Mouse (Mus musculus): ENCODE data around the gene Rpl13a. TPM values are rescaled to one million over a fixed set of nuclear protein-coding genes. Genes with fewer than 3 reads are reported as not detected.

The Rpl13a gene
- 534 and 909 TPM in 2 replicates for polyA plus RNA-seq (2012; rRNA removed)
- polyA plus RNA-seq (2014; fragmentation: Nextera tagmentation; extraction: Ambion mirVana) = 992 and 1,027 TPM in 2 replicates

DNA sequence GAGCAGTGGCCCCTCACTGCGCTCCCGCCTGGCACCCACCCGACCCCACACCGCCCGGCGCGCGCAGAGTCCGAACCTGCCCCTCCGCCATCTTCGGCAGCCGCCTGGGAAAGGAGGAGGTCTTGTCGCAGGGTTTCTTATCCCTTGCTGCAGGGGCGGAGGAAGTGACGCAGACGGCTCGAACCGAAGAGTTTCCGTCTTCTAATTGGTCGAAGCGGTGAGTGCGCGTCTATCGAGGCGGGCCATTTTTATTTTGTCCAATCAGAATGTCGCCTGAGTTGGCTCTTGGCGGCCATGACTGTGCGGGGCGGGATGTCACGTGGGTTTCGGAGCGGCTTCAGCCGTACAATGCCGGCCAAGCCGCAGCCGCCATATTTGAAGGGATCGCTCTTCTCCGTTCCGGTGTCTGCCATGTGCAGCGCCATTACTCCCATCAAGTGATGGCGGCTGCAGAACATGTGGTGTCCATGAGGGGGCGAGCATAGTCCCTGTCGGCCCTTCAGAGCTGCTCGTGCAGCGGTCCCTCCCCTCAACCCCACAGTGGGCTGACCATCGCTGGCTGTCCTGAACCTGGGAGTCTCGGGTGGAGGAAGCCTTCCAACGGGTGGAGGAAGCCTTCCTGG, at the start of gene Rpl13a:
Gene Rpl13a, minus strand, starts transcription at position 138 of the 623 bp plus-strand sequence.
- under 1% methylated on average over 48 of the region's 48 CpGs for WGBS (ENCODE audit: insufficient replicate concordance)
- Histone ChIP-seq H3K27me3 (ENCODE audit: control insufficient read depth, insufficient read depth, low read length) (no peaks in the 10 kb centered on the region), H3K4me3 (ENCODE audit: insufficient read depth in 1 of 2, low read depth in 2 of 2, low read length in 2 of 2) (peak within 1 kb of the TSS; percentile 87 to 91), H3K4me2 (ENCODE audit: low read depth) (peak within 1 kb of the TSS; percentile 93), H3K9me3 (ENCODE audit: control insufficient read depth, low read length) (no peaks in the 10 kb centered on the region), H3K4me1 (replicated peaks; ENCODE audit: control insufficient read depth in 2 of 2, insufficient read depth in 2 of 2, low read length in 1 of 2) (peaks cover 16 to 24% of the 10 kb centered on the region in 2 experiments), H3K36me3 (replicated peaks; ENCODE audit: control insufficient read depth, insufficient read depth, low read depth) (peaks cover 25% of the 10 kb centered on the region), H3K27ac (peak within 1 kb of the TSS; percentile 89), H3K9ac (replicated peaks) (peak within 1 kb of the TSS; percentile 94)
- TF ChIP-seq EP300 (IDR thresholded peaks at IDR 0.05; ENCODE audit: low read depth) = peak; percentile 4; the same call in 1 of the 2 replicates
- peak; percentile 90 for TF ChIP-seq CTCF (IDR thresholded peaks at IDR 0.05; ENCODE audit: low read depth)
- ATAC-seq (ENCODE audit: insufficient read depth) (peak; percentile 77), DNase-seq (ENCODE audit: low read depth in 3 of 3, low spot score in 3 of 3) (peak; percentile 99)

DNA sequence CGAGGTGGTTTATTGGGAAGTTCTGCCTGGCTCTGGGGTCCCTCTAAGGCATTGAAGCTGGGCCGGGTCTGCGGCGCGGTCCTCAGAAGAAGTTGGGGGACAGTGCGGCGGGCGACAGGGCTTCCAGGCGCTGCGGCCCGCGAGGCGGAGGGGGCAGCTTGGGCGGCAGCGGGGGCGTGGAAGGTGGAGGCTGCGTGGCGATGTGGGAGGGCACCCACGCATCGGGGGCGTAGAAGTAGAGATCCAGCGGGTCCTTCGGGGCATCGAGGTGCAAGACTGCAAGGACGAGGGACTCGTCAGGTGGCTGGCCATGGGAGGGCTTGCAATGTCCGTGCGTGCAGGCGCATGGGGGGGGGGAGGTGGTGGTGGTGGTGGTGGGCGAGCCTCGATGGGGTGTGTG, 47.8 kb upstream of the Rpl13a start:
- no peak overlapping the region for H3K27ac ChIP-seq
- DNase-seq (ENCODE audit: low read depth in 3 of 3, low spot score in 3 of 3) (no peak), ATAC-seq (ENCODE audit: insufficient read depth) (no peak)
- no peak overlapping the region for H3K4me3 ChIP-seq (ENCODE audit: insufficient read depth in 1 of 2, low read depth in 2 of 2, low read length in 2 of 2)
- H3K27me3 ChIP-seq (ENCODE audit: control insufficient read depth, insufficient read depth, low read length) = peaks cover 78% of the 10 kb centered on the region
- no peak overlapping the region for H3K9ac ChIP-seq (replicated peaks)
- 5% methylated on average over 31 of the region's 31 CpGs for WGBS (ENCODE audit: insufficient replicate concordance)
- no peak overlapping the region for H3K4me2 ChIP-seq (ENCODE audit: low read depth)
- no peaks in the 10 kb centered on the region for H3K9me3 ChIP-seq (ENCODE audit: control insufficient read depth, low read length)
- no peaks in the 10 kb centered on the region for H3K4me1 ChIP-seq (replicated peaks; ENCODE audit: control insufficient read depth in 2 of 2, insufficient read depth in 2 of 2, low read length in 1 of 2)
- no peaks in the 10 kb centered on the region for H3K36me3 ChIP-seq (replicated peaks; ENCODE audit: control insufficient read depth, insufficient read depth, low read depth)
- TF ChIP-seq CTCF (IDR thresholded peaks at IDR 0.05; ENCODE audit: low read depth) (no peak), EP300 (IDR thresholded peaks at IDR 0.05; ENCODE audit: low read depth) (no peak)

DNA sequence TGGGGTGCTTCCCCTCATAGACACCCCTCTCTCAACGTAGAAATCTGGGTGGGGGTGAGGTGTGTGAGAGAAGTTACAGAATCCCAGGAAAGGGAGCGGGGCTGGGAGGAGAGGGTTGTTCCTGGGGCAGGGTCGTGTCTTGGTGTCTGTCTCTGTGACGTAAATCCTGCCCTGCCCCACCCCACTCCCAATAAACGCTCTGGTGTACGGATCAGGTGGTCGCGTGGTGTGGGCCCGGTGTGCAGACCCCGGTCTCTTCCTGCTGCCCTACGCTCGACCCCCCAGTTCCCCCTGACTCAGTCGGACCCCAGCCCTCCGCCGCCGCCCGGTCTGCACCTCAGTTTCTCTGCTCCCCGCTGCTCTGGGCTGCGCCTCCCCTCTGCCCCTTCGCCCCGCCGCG, 47.4 kb upstream of the Rpl13a start:
- H3K9ac ChIP-seq (replicated peaks) = no peak overlapping the region
- WGBS (ENCODE audit: insufficient replicate concordance) = 3% methylated on average over 23 of the region's 23 CpGs
- DNase-seq (ENCODE audit: low read depth in 3 of 3, low spot score in 3 of 3) (no peak), ATAC-seq (ENCODE audit: insufficient read depth) (no peak)
- TF ChIP-seq CTCF (IDR thresholded peaks at IDR 0.05; ENCODE audit: low read depth) (no peak), EP300 (IDR thresholded peaks at IDR 0.05; ENCODE audit: low read depth) (no peak)
- no peaks in the 10 kb centered on the region for H3K36me3 ChIP-seq (replicated peaks; ENCODE audit: control insufficient read depth, insufficient read depth, low read depth)
- H3K9me3 ChIP-seq (ENCODE audit: control insufficient read depth, low read length) = no peaks in the 10 kb centered on the region
- peaks cover 74% of the 10 kb centered on the region for H3K27me3 ChIP-seq (ENCODE audit: control insufficient read depth, insufficient read depth, low read length)
- no peak overlapping the region for H3K4me3 ChIP-seq (ENCODE audit: insufficient read depth in 1 of 2, low read depth in 2 of 2, low read length in 2 of 2)
- no peak overlapping the region for H3K27ac ChIP-seq
- H3K4me2 ChIP-seq (ENCODE audit: low read depth) = no peak overlapping the region
- no peaks in the 10 kb centered on the region for H3K4me1 ChIP-seq (replicated peaks; ENCODE audit: control insufficient read depth in 2 of 2, insufficient read depth in 2 of 2, low read length in 1 of 2)

DNA sequence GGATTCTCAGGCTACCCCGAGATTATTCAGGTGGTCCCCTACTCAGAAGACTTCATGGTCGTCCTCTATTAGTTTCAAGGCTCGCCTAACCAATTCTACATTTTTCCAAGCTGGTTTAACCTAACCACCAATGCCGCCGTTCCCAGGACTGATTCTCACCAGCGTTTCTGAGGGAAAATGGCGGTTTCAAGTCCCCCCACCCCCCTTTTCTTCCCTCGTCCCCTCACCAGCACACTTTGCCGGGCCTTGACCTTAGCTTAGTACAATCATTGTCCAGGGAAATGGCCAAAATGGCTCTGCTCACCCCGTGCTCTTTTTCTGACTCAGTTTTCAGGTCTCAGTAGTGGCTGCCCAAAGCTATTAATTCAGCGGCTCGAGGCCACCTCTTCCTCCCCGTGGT, 46.8 kb upstream of the Rpl13a start:
- WGBS (ENCODE audit: insufficient replicate concordance) = 3% methylated on average over 13 of the region's 13 CpGs
- peaks cover 68% of the 10 kb centered on the region for H3K27me3 ChIP-seq (ENCODE audit: control insufficient read depth, insufficient read depth, low read length)
- no peaks in the 10 kb centered on the region for H3K4me1 ChIP-seq (replicated peaks; ENCODE audit: control insufficient read depth in 2 of 2, insufficient read depth in 2 of 2, low read length in 1 of 2)
- DNase-seq (ENCODE audit: low read depth in 3 of 3, low spot score in 3 of 3) = no peak
- H3K36me3 ChIP-seq (replicated peaks; ENCODE audit: control insufficient read depth, insufficient read depth, low read depth) = no peaks in the 10 kb centered on the region
- H3K9ac ChIP-seq (replicated peaks) = no peak overlapping the region
- ATAC-seq (ENCODE audit: insufficient read depth) = no peak
- H3K9me3 ChIP-seq (ENCODE audit: control insufficient read depth, low read length) = no peaks in the 10 kb centered on the region
- H3K4me3 ChIP-seq (ENCODE audit: insufficient read depth in 1 of 2, low read depth in 2 of 2, low read length in 2 of 2) = no peak overlapping the region
- no peak overlapping the region for H3K27ac ChIP-seq
- TF ChIP-seq EP300 (IDR thresholded peaks at IDR 0.05; ENCODE audit: low read depth) = no peak
- TF ChIP-seq CTCF (IDR thresholded peaks at IDR 0.05; ENCODE audit: low read depth) = no peak
- H3K4me2 ChIP-seq (ENCODE audit: low read depth) = no peak overlapping the region

DNA sequence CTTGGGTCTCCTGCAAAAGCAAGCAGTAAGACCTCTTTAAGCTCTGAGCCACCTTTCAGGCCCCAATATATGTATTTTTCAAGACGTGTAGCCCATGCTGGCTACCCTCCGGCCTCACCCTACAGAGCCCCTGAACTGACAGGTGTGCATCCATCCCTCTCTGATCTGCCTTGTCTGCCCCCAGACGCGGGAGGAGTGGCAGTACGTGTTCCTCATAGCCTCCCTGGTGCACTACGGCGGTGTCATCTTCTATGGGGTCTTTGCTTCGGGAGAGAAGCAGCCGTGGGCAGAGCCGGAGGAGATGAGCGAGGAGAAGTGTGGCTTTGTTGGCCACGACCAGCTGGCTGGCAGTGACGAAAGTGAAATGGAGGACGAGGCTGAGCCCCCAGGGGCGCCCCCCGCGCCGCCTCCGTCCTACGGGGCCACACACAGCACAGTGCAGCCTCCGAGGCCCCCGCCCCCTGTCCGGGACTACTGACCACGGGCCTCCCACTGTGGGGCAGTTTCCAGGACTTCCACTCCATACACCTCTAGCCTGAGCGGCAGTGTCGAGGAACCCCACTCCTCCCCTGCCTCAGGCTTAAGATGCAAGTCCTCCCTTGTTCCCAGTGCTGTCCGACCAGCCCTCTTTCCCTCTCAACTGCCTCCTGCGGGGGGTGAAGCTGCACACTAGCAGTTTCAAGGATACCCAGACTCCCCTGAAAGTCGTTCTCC, 46.2 kb upstream of the Rpl13a start:
- ATAC-seq (ENCODE audit: insufficient read depth) = no peak
- H3K4me3 ChIP-seq (ENCODE audit: insufficient read depth in 1 of 2, low read depth in 2 of 2, low read length in 2 of 2) = no peak overlapping the region

More for the DNA sequence above, 46.2 kb upstream of the Rpl13a start:
- H3K9me3 ChIP-seq (ENCODE audit: control insufficient read depth, low read length) = no peaks in the 10 kb centered on the region
- no peak for DNase-seq (ENCODE audit: low read depth in 3 of 3, low spot score in 3 of 3)
- no peak overlapping the region for H3K9ac ChIP-seq (replicated peaks)
- H3K27ac ChIP-seq = no peak overlapping the region
- no peak overlapping the region for H3K4me2 ChIP-seq (ENCODE audit: low read depth)
- no peak for TF ChIP-seq EP300 (IDR thresholded peaks at IDR 0.05; ENCODE audit: low read depth)
- no peak for TF ChIP-seq CTCF (IDR thresholded peaks at IDR 0.05; ENCODE audit: low read depth)
- no peaks in the 10 kb centered on the region for H3K4me1 ChIP-seq (replicated peaks; ENCODE audit: control insufficient read depth in 2 of 2, insufficient read depth in 2 of 2, low read length in 1 of 2)
- H3K27me3 ChIP-seq (ENCODE audit: control insufficient read depth, insufficient read depth, low read length) = peaks cover 62% of the 10 kb centered on the region
- H3K36me3 ChIP-seq (replicated peaks; ENCODE audit: control insufficient read depth, insufficient read depth, low read depth) = no peaks in the 10 kb centered on the region
- 4% methylated on average over 26 of the region's 29 CpGs for WGBS (ENCODE audit: insufficient replicate concordance)

All from liver, embryonic 14.5 days (tissue).